Mouse (Mus musculus) v-Abl transformed pro-B cells (cell line): ENCODE results near the gene Dexi.

Experiments used
- in situ Hi-C, 2 experiments: fragments of 400-800 bp; cut with MboI; formaldehyde crosslinking; loops; one replicate each; pipeline ENCODE4 v1.15.1; 2025; ENCODE audit not compliant: unreplicated experiment in 2 of 2

Dexi gene

GRCm38 (mm10) chr16:10542698-10543365 is at the start of gene Dexi:
TSS of gene Dexi (minus strand) at chr16:10543054.
- in situ Hi-C loops: loop anchor here in 1 of 2 experiments (25.0 kb wide), 1 partner anchor 1706 kb away; the partner anchor contains the start of gene 1810013L24Rik

- in situ Hi-C loops: no loop called here
These were observed 43.7 kb upstream of the Dexi start for GRCm38 (mm10) chr16:10586546-10586945.

GRCm38 (mm10) chr16:10585165-10585564 is 42.3 kb upstream of the Dexi start:
- in situ Hi-C loops: no loop called here

- in situ Hi-C loops: no loop called here
These were observed 38.5 kb upstream of the Dexi start for GRCm38 (mm10) chr16:10581234-10581898.

GRCm38 (mm10) chr16:10578376-10578775 is 35.5 kb upstream of the Dexi start:
- in situ Hi-C loops: loop anchor here (5.0 kb wide), 2 partner anchors 49 to 209 kb away; partner anchors contain the start of genes Socs1 (in 1 of the 2) and Tnp2 (in 1 of the 2)

- in situ Hi-C loops: loop anchor here (5.0 kb wide), 2 partner anchors 50 to 210 kb away; partner anchors contain the start of genes Socs1 (in 1 of the 2) and Tnp2 (in 1 of the 2)
These were observed 34.7 kb upstream of the Dexi start for GRCm38 (mm10) chr16:10577548-10577947.

GRCm38 (mm10) chr16:10575915-10576314 is 33.1 kb upstream of the Dexi start:
- in situ Hi-C loops: loop anchor here (5.0 kb wide), 2 partner anchors 51 to 211 kb away; partner anchors contain the start of genes Socs1 (in 1 of the 2) and Tnp2 (in 1 of the 2)

GRCm38 (mm10) chr16:10574936-10575335 is 32.1 kb upstream of the Dexi start:
- in situ Hi-C loops: loop anchor here (5.0 to 25.0 kb wide), 6 partner anchors 52 to 837 kb away; partner anchors contain the start of genes Socs1 (in 1 of the 2) and Tnp2 (in 1 of the 2)

GRCm38 (mm10) chr16:10571820-10572219 is 29.0 kb upstream of the Dexi start:
- in situ Hi-C loops: loop anchor here (5.0 to 25.0 kb wide), 4 partner anchors 275 to 840 kb away; no protein-coding TSS in a partner anchor

- in situ Hi-C loops: loop anchor here (5.0 to 25.0 kb wide), 4 partner anchors 277 to 842 kb away; no protein-coding TSS in a partner anchor
These were observed 27.9 kb upstream of the Dexi start for GRCm38 (mm10) chr16:10570708-10571107.

- in situ Hi-C loops: loop anchor here (5.0 to 25.0 kb wide), 8 partner anchors 222 to 842 kb away; partner anchors contain the start of gene Prm3 (in 1 of the 2)
These were observed 27.0 kb upstream of the Dexi start for GRCm38 (mm10) chr16:10569809-10570395.

- in situ Hi-C loops: loop anchor here (5.0 to 25.0 kb wide), 7 partner anchors 225 to 845 kb away; partner anchors contain the start of gene Prm3 (in 1 of the 2)
These were observed 24.3 kb upstream of the Dexi start for GRCm38 (mm10) chr16:10567153-10567552.

GRCm38 (mm10) chr16:10565278-10565885 is 22.5 kb upstream of the Dexi start:
- in situ Hi-C loops: loop anchor here (5.0 to 25.0 kb wide), 7 partner anchors 227 to 847 kb away; partner anchors contain the start of gene Prm3 (in 1 of the 2)

- in situ Hi-C loops: loop anchor here (10.0 to 25.0 kb wide), 4 partner anchors 552 to 855 kb away; no protein-coding TSS in a partner anchor
These were observed 17.1 kb upstream of the Dexi start for GRCm38 (mm10) chr16:10559991-10560390.

- in situ Hi-C loops: loop anchor here (10.0 to 25.0 kb wide), 4 partner anchors 558 to 861 kb away; no protein-coding TSS in a partner anchor
These were observed 11.0 kb upstream of the Dexi start for GRCm38 (mm10) chr16:10553858-10554257.

- in situ Hi-C loops: loop anchor here (10.0 to 25.0 kb wide), 4 partner anchors 561 to 863 kb away; no protein-coding TSS in a partner anchor
These were observed 8.7 kb upstream of the Dexi start for GRCm38 (mm10) chr16:10551592-10551991.

GRCm38 (mm10) chr16:10549600-10549999 is 6.7 kb upstream of the Dexi start:
- in situ Hi-C loops: loop anchor here in 1 of 2 experiments (25.0 kb wide), 1 partner anchor 1712 kb away; the partner anchor contains the start of gene 1810013L24Rik

- in situ Hi-C loops: loop anchor here in 1 of 2 experiments (25.0 kb wide), 1 partner anchor 1712 kb away; the partner anchor contains the start of gene 1810013L24Rik
These were observed 6.1 kb upstream of the Dexi start for GRCm38 (mm10) chr16:10548938-10549337.

GRCm38 (mm10) chr16:10546865-10547264 is 4.0 kb upstream of the Dexi start:
- in situ Hi-C loops: loop anchor here in 1 of 2 experiments (25.0 kb wide), 1 partner anchor 1710 kb away; the partner anchor contains the start of gene 1810013L24Rik
